Mouse (Mus musculus) Patski (cell line): ENCODE results near the gene Cxcr4. TPM values are rescaled to one million over a fixed set of nuclear protein-coding genes. Genes with fewer than 3 reads are reported as not detected.
"Not testable (repeated sequence)": the region's sequence is repeated elsewhere in the genome, so short reads cannot be mapped to it uniquely, and the experiment has no call there.

ENCODE experiments used
- ATAC-seq: fragments of 100-300 bp; one replicate; pipeline ENCODE4 v1.8.0; 2021
- CTCF ChIA-PET: fragments of 350-600 bp; sonication (Branson Sonifier 250); formaldehyde crosslinking; loops from one replicate; lab custom pipeline; 2022; ENCODE audit warnings: inconsistent platforms; lab: Charles Lee
- POLR2A ChIA-PET: fragments of 350-600 bp; sonication (Branson Sonifier 250); formaldehyde crosslinking; loops from one replicate; lab custom pipeline; 2022; ENCODE audit warnings: antibody characterized with exemption, inconsistent platforms; lab: Charles Lee
- DNase-seq: peaks from one replicate; pipeline ENCODE4 v3.0.0-alpha.2; 2011; ENCODE audit warnings: low read depth, low spot score
- H3K27me3 ChIP-seq: fragments of 371-371 bp; one replicate; pipeline ENCODE4 v1.5.1; 2021
- CTCF ChIP-seq: fragments of 100-300 bp; IDR thresholded peaks from one replicate; pipeline ENCODE4 v1.5.1; 2021
- in situ Hi-C: fragments of 300-500 bp; cut with MboI; formaldehyde crosslinking; loops from 3 replicates; pipeline ENCODE4 v1.11.1; 2018; ENCODE audit warnings: low pct_unique_long_range_greater_than_20kb, mixed read lengths
- polyA plus RNA-seq: library from polyadenylated mRNA; unstranded; gene quantifications from one replicate; pipeline ENCODE4 v1.2.3, GENCODE M21; 2021

Cxcr4 gene
- polyA plus RNA-seq, 1 experiment from 2014 or later: 3.2 TPM

DNA sequence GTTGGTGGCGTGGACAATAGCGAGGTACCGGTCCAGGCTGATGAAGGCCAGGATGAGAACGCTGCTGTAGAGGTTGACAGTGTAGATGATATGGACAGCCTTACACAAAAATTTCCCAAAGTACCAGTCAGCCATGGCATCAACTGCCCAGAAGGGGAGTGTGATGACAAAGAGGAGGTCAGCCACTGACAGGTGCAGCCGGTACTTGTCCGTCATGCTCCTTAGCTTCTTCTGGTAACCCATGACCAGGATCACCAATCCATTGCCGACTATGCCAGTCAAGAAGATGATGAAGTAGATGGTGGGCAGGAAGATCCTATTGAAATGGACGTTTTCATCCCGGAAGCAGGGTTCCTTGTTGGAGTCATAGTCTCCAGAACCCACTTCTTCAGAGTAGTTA, 2.6 kb downstream of the Cxcr4 start:
- ChIA-PET POLR2A (no interaction called here), CTCF (no interaction called here)
- TF ChIP-seq CTCF: no peak
- H3K27me3 ChIP-seq: peaks cover 23% of the 10 kb centered on the region
- no peak for ATAC-seq
- in situ Hi-C loops: loop anchor here (5.0 kb wide), 1 partner anchor 212 kb away; no protein-coding TSS in a partner anchor
- DNase-seq: no peak

DNA sequence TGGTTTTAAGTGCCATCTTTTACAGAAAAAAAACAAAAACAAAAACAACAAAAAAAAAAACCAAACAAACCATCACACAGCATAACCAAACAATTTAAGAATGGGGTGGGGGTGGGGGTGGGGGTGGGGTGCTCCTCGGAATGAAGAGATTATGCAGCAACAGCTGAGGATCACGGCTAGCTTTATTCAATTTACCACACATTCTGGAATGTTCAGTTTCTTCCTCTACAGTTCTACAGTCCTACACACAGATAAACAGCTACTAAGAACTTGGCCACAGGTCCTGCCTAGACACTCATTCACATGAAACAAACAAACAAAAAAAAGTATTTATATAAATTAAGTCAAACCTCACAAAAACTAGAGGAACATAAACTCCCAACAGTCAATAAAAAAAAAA, 3.8 kb downstream of the Cxcr4 start:
- ATAC-seq (no peak), DNase-seq (no peak)
- H3K27me3 ChIP-seq: peaks cover 19% of the 10 kb centered on the region
- CTCF ChIA-PET: no interaction called here
- no peak for TF ChIP-seq CTCF
- POLR2A ChIA-PET: interaction anchor here (0.6 kb wide), 2 partner anchors 27 to 148 kb away, joined by 3 to 4 read pairs; no protein-coding TSS in a partner anchor
- in situ Hi-C loops: loop anchor here (5.0 kb wide), 1 partner anchor 211 kb away; no protein-coding TSS in a partner anchor

DNA sequence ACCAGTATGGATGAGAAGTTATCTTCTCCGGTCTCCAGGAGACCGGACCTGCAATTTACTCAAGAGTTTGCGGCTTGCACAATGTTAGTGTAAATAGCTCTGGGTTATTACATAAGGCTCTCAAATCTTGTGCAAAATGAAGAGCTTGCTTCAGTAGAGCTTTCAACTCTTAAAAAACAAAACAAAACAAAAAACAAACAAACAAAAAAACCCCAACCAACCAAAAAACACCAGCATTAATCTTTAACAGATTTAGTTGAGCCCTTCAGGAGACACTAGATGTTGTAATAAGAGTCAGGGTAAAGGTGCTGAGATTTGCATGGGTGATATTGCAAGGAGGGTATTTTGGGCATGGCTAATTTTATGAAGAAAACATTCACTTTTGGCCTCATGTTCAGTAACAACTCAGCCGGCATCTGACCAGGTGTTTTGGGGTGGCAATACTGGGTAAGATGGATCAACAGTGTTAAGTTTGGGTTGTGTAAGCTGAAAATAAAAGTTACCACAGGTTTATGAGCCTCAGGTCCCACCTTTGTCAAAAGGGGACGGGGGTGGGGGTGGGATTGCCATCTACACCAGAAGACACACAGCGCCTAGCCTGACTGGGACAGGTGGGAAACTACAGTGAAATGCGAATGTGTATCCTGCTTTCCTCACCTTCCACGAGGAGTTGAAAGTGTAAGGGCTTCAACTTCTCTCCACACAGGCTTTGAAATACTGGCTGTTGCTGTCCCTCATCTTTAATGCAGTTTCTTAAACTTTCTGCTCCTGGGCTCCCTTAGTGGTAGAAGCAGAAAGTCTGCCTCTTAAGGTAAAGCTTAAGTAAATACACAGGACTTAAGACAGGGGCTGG, 4.9 kb downstream of the Cxcr4 start:
- in situ Hi-C loops: loop anchor here (5.0 kb wide), 1 partner anchor 210 kb away; no protein-coding TSS in a partner anchor
- no peak for ATAC-seq
- DNase-seq: no peak
- ChIA-PET CTCF (no interaction called here), POLR2A (no interaction called here)
- no peak for TF ChIP-seq CTCF
- H3K27me3 ChIP-seq: peaks cover 15% of the 10 kb centered on the region

DNA sequence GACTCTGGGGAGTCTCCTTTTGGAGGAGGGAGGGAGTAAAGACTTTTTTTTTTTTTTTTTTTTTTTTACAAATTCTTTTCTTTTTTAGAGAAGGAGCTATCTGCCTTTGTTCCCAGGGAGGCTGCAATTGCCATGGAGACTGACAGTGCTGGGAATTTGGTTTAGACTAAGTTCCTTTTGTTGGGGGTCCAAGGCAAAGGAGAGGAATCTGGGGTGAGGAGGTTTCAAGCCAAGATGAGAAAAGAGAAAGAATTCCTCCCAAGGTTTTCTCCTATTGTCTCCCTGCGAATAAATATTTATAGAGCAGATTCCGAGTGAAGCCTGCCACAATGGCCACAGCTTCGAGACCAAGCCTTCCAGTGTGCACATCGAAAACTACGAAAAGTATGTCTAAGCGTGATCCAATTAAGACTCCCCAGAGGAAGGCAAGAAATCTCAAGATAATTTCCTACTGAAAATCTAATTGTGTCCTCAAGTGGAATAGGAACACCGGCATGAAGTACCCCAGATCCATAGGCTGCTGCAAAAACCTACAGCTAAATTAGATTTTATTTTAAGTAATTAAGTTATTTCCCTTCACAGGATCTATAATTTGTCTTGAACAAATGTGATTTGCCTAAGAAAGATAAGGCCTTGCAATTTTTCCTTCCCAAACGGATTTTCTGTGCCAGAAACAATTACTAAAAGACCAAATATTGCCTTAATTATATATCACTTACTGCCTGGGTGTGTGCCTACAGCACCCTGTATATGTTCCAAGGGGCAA, 5.7 kb downstream of the Cxcr4 start:
- no peak for TF ChIP-seq CTCF
- H3K27me3 ChIP-seq: peaks cover 9% of the 10 kb centered on the region
- DNase-seq (no peak), ATAC-seq (no peak)
- in situ Hi-C loops: loop anchor here (5.0 kb wide), 1 partner anchor 209 kb away; no protein-coding TSS in a partner anchor
- POLR2A ChIA-PET: no interaction called here
- CTCF ChIA-PET: interaction anchor here (1.5 kb wide), 1 partner anchor 9 kb away, joined by 3 read pairs; no protein-coding TSS in a partner anchor

DNA sequence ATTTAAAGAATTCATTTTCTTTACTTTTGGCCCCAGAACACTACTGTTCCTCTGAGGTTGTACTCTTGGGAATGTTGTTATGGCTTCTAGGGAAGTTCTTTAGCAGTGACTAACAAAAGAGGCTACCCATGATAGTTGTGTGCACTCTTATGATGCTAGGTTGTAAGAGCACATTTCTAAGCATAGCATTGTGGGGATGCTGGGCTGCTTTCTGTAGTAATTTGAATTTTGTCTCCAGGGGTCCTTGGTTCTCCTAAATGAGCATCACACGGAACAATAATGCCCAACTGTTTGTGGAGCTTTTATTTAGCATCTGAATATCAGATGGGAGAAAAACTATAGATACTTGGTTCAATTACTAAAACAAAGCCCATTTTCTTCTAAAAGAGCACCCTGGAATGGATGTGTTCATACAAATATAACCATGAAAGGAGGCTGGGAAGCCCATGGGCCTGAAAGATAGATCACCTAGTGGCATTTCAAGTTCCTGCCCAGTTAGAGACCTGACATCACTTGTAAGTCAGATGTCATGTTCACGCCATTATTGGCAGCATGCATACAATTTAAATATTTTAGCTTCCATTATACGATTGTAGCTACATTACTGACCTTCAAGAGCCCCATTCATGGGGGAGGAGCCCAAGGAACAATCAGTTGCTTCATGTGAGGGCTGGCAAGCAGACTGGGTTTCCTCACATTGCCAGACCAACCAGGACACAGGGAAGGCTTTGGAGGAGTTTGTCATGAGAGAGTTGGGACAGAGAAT, 6.5 kb downstream of the Cxcr4 start:
- ATAC-seq: no peak
- TF ChIP-seq CTCF: no peak
- POLR2A ChIA-PET: no interaction called here
- in situ Hi-C loops: loop anchor here (5.0 kb wide), 1 partner anchor 208 kb away; no protein-coding TSS in a partner anchor
- DNase-seq: no peak
- CTCF ChIA-PET: interaction anchor here (1.5 kb wide), 1 partner anchor 9 kb away, joined by 3 read pairs; no protein-coding TSS in a partner anchor
- peaks cover 2% of the 10 kb centered on the region for H3K27me3 ChIP-seq

DNA sequence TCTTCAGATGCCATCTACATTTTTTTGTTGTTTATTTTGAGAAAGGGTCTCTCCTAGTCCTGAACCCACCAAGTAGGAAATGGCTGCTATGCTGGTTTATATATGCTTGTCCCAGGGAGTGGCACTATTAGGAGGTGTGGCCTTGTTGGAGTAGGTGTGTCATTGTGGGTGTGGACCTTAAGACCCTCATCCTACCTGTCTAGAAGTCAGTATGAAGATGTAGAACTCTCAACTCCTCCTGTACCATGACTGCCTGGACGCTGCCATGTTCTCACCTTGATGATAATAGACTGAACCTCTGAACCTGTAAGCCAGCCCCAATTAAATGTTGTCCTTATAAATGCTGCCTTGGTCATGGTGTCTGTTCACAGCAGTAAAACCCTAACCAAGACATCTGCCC, 7.4 kb downstream of the Cxcr4 start:
- ATAC-seq, H3K27me3 ChIP-seq, POLR2A ChIA-PET, DNase-seq: not testable (repeated sequence)
- CTCF ChIA-PET: interaction anchor here (1.5 kb wide), 1 partner anchor 10 kb away, joined by 3 read pairs; no protein-coding TSS in a partner anchor
- in situ Hi-C loops: loop anchor here (5.0 kb wide), 1 partner anchor 207 kb away; no protein-coding TSS in a partner anchor

DNA sequence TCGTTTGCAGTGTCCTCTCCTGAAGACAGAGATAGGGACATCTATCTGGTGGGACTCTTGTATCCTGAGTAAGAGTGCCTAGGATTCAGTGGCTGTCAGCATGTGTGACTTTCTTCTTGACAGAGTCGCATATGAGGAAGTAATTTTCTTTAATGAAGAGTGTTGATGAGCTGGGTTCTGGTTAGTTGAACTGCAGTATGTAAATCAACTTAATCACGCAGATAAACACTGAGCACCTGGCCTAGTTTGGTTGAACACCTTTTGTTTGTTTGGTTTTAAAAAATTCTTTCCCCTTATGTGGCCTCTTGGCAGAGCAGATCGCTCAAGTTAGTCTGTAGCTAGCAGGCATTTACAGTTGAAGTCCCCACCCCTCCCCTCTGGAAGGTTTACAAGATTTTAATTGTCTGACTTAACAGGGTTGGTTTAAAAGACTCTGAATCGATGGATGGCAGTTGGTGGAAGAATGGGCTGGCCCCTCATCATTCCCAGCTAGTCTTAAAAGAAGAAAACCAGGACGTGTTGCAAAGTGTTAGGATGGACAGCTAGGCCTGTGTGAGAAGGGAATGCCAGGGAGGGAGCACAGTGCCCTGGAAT, 8.7 kb downstream of the Cxcr4 start:
- DNase-seq: no peak
- in situ Hi-C loops: no loop called here
- CTCF ChIA-PET: no interaction called here
- POLR2A ChIA-PET: no interaction called here
- TF ChIP-seq CTCF: no peak
- H3K27me3 ChIP-seq: peaks cover 2% of the 10 kb centered on the region
- no peak for ATAC-seq

DNA sequence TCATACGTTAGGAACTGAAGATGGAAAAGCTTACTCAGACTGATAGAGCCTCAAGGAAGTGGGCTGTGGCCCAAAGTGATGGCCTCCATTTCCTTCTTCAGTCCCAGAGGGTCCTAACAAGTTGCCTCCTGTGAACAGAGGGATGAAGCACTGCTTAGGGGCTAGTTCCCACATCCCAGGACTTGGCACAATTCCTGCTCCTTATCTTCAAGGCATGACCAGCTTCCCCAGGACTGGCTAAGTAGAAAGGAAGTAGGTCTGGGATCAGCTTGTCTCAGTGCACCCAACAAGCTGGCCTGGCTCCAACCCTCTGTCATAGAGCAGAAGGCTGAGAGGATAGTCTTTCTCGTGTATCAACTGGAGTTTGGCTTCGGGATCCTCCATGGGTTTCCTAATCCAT, 11.8 kb downstream of the Cxcr4 start:
- in situ Hi-C loops: no loop called here
- no peaks in the 10 kb centered on the region for H3K27me3 ChIP-seq
- no peak for TF ChIP-seq CTCF
- ATAC-seq: no peak
- ChIA-PET POLR2A (no interaction called here), CTCF (no interaction called here)
- no peak for DNase-seq

DNA sequence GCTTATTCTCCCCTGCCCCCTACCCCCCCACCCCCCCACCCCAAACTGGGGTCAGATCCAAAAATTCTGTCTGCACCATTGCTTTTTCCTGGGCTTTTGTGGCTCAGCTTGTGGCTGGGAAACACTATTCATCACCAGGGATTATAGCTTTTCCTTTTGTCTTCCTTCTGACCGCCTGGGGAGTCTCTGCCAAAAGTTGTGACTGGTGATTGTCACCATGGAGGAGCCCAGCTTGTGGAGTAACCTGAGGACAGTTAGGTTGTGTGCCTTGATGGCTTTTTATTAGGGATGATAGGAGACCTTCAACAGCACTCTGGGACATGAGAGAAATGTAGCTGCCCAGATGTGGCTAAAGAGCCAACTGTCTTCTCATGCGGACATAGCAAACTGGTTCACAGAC, 13.6 kb downstream of the Cxcr4 start:
- CTCF ChIA-PET: interaction anchor here (0.9 kb wide), 1 partner anchor 14 kb away, joined by 3 read pairs; the partner anchor contains the start of gene Cxcr4

DNA sequence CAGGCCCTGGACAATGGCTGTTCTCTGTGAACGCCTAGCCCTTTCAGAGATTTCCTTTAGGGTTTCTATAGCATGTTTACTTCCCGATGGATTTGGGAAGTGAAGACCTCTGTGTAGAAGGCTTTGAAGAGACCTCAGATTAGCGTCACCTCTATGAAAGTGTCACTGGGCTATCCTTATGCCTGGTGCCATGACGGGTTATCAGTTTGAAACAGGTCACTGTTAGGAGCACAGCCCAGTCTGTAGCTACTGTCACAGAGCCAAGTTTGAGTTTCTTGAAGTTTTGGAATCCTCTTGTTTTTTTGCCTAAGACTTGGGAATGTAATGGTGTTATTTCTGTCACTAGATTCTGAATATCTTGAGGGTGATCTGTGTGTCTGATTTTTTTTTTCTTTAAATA, 17.0 kb downstream of the Cxcr4 start:
- ChIA-PET CTCF (no interaction called here), POLR2A (no interaction called here)
- in situ Hi-C loops: no loop called here
- no peak for TF ChIP-seq CTCF
- DNase-seq (no peak), ATAC-seq (no peak)
- no peaks in the 10 kb centered on the region for H3K27me3 ChIP-seq

More for the DNA sequence above, 13.6 kb downstream of the Cxcr4 start:
- POLR2A ChIA-PET: no interaction called here
- H3K27me3 ChIP-seq: no peaks in the 10 kb centered on the region
- no peak for DNase-seq
- ATAC-seq: no peak
- in situ Hi-C loops: no loop called here
- no peak for TF ChIP-seq CTCF
